8 mouse cellular contexts compared by ENCODE assay signal in genomic region chr12:103367620-103368325, GRCm38 (mm10). TPM values are rescaled to one million over a fixed set of nuclear protein-coding genes. Genes with fewer than 3 reads are reported as not detected.
A peak's percentile ranks its signal among the peaks of the same experiment; 100 is the strongest.
DNase-seq lines count a peak whose midpoint lies in the region; ATAC-seq and TF ChIP-seq lines count a peak whose summit lies in the region.

No protein-coding gene starts in this region.

- H3K4me3 ChIP-seq in embryonic facial prominence, embryonic 13.5 days: no peak overlapping the region
- no peak overlapping the region for H3K4me3 ChIP-seq in kidney, adult 2 months (ENCODE audit: insufficient read depth, low read depth, low read length)
- peak overlapping the region; percentile 7; the same call in 1 of the 2 replicates for H3K4me3 ChIP-seq in liver, embryonic 11.5 days (ENCODE audit: low read depth, low read length)
- H3K4me3 ChIP-seq in testis, adult 2 months (ENCODE audit: control insufficient read depth, low read depth, low read length): peak overlapping the region; percentile 41

- peak overlapping the region; percentile 35 for H3K4me2 ChIP-seq in embryonic facial prominence, embryonic 13.5 days
- H3K4me2 ChIP-seq in liver, embryonic 11.5 days: peak overlapping the region; percentile 59

- peaks cover 7% of the 10 kb centered on the region; the same call in 1 of the 2 replicates for H3K27me3 ChIP-seq in embryonic facial prominence, embryonic 13.5 days
- H3K27me3 ChIP-seq in kidney, adult 2 months (replicated peaks; ENCODE audit: control insufficient read depth, insufficient read depth, low read length): no peaks in the 10 kb centered on the region
- H3K27me3 ChIP-seq in liver, embryonic 11.5 days (replicated peaks; ENCODE audit: control insufficient read depth, insufficient read depth, low read length): 0 out of 2 replicates have a peak, but pooled peaks cover 2% of the 10 kb centered on the region
- H3K27me3 ChIP-seq in testis, adult 2 months (ENCODE audit: control insufficient read depth, insufficient read depth, low read length): no peaks in the 10 kb centered on the region

- no peak for TF ChIP-seq POLR2A in kidney, adult 2 months (IDR thresholded peaks at IDR 0.05; ENCODE audit: low read depth, low read length)
- no peak for TF ChIP-seq POLR2A in testis, adult 2 months (IDR thresholded peaks at IDR 0.05; ENCODE audit: control insufficient read depth, low read depth, low read length)

- H3K9ac ChIP-seq in embryonic facial prominence, embryonic 13.5 days: no peak overlapping the region
- H3K9ac ChIP-seq in liver, embryonic 11.5 days (ENCODE audit: low read depth, low read length): no peak overlapping the region

- no peaks in the 10 kb centered on the region for H3K9me3 ChIP-seq in embryonic facial prominence, embryonic 13.5 days
- no peaks in the 10 kb centered on the region for H3K9me3 ChIP-seq in liver, embryonic 11.5 days (ENCODE audit: control insufficient read depth, low read length)

- WGBS in embryonic facial prominence, embryonic 13.5 days: 21% methylated on average over 18 of the region's 18 CpGs
- WGBS in kidney, adult 2 months: 17% methylated on average over 18 of the region's 18 CpGs
- 15% methylated on average over 18 of the region's 18 CpGs for WGBS in liver, embryonic 11.5 days

- peak; percentile 57 for TF ChIP-seq CTCF in kidney, adult 2 months (conservative IDR thresholded peaks at IDR 0.05; ENCODE audit: insufficient read depth, insufficient read length, low read depth, low read length)
- peak; percentile 74 for TF ChIP-seq CTCF in testis, adult 2 months (IDR thresholded peaks at IDR 0.05; ENCODE audit: control insufficient read depth, insufficient read depth, insufficient replicate concordance, low read depth, low read length)

- peak; percentile 59 for DNase-seq in A20 (ENCODE audit: low read depth, low spot score)
- peak; percentile 64 for DNase-seq in adrenal gland, adult 2 months
- peak; percentile 72 to 79 for DNase-seq in heart, adult 9 months (ENCODE audit: low spot score in 2 of 2)
- DNase-seq in kidney, adult 2 months: peak; percentile 46
- DNase-seq in liver, embryonic 11.5 days (ENCODE audit: low spot score): peak; percentile 79
- DNase-seq in naive thymus-derived CD4-positive, alpha-beta T cell, adult 2 months (ENCODE audit: low read depth): peak; percentile 68

- no peaks in the 10 kb centered on the region for H3K4me1 ChIP-seq in embryonic facial prominence, embryonic 13.5 days
- H3K4me1 ChIP-seq in kidney, adult 2 months (ENCODE audit: control insufficient read depth, insufficient read depth, low read length): no peaks in the 10 kb centered on the region
- H3K4me1 ChIP-seq in liver, embryonic 11.5 days (replicated peaks; ENCODE audit: control insufficient read depth, insufficient read depth, low read length): peaks cover 6% of the 10 kb centered on the region
- H3K4me1 ChIP-seq in testis, adult 2 months (ENCODE audit: control insufficient read depth, insufficient read depth, low read length): peaks cover 18% of the 10 kb centered on the region

- no peaks in the 10 kb centered on the region for H3K36me3 ChIP-seq in embryonic facial prominence, embryonic 13.5 days
- no peaks in the 10 kb centered on the region for H3K36me3 ChIP-seq in kidney, adult 2 months (ENCODE audit: control insufficient read depth, insufficient read depth, low read length)
- H3K36me3 ChIP-seq in liver, embryonic 11.5 days (ENCODE audit: control insufficient read depth, insufficient read depth, low read length): no peaks in the 10 kb centered on the region
- H3K36me3 ChIP-seq in testis, adult 2 months (ENCODE audit: control insufficient read depth, insufficient read depth, low read length): no peaks in the 10 kb centered on the region

- ATAC-seq in embryonic facial prominence, embryonic 13.5 days (ENCODE audit: insufficient number of reproducible peaks, insufficient read depth, low FRiP score, low TSS enrichment, low read depth): no peak
- peak; percentile 70 for ATAC-seq in liver, embryonic 11.5 days (replicated peaks; ENCODE audit: low FRiP score)

- no peak overlapping the region for H3K27ac ChIP-seq in embryonic facial prominence, embryonic 13.5 days
- no peak overlapping the region for H3K27ac ChIP-seq in kidney, adult 2 months (ENCODE audit: insufficient read depth, low read depth, low read length)
- H3K27ac ChIP-seq in liver, embryonic 11.5 days (ENCODE audit: low read depth, low read length): no peak overlapping the region
- H3K27ac ChIP-seq in testis, adult 2 months (ENCODE audit: control insufficient read depth, insufficient read depth, low read depth, low read length): peak overlapping the region; percentile 64

RNA-seq across cellular contexts. Expression of gene Asb2, which starts 12.0 kb away (rescaled TPM):
- 1 to 10 TPM; 1.2 to 2.0 TPM for total RNA-seq in adrenal gland, adult 2 months (2021)
- 6.3 and 8.2 TPM in 2 replicates for polyA plus RNA-seq in adrenal gland, adult 2 months (2012; rRNA removed)
- 0.87 and 1.7 TPM in 2 replicates for polyA plus RNA-seq in embryonic facial prominence, embryonic 13.5 days (2015; fragmentation: Nextera tagmentation; extraction: Ambion mirVana)
- 6.7 and 10.7 TPM in 2 replicates for polyA plus RNA-seq in kidney, adult 2 months (2012; rRNA removed)
- polyA plus RNA-seq in liver, embryonic 11.5 days (2014; fragmentation: Nextera tagmentation; extraction: Ambion mirVana): 1.2 and 2.8 TPM in 2 replicates
- polyA plus RNA-seq in testis, adult 2 months (2012; rRNA removed): 3.6 and 5.1 TPM in 2 replicates

RNA-seq across cellular contexts. Expression of gene Otub2, which starts 20.7 kb away (rescaled TPM):
- total RNA-seq in adrenal gland, adult 2 months (2021): 1 to 10 TPM; 3.0 to 3.8 TPM
- 2.6 and 3.3 TPM in 2 replicates for polyA plus RNA-seq in adrenal gland, adult 2 months (2012; rRNA removed)
- 10.7 and 11.4 TPM in 2 replicates for polyA plus RNA-seq in embryonic facial prominence, embryonic 13.5 days (2015; fragmentation: Nextera tagmentation; extraction: Ambion mirVana)
- 3.9 and 4.0 TPM in 2 replicates for polyA plus RNA-seq in kidney, adult 2 months (2012; rRNA removed)
- 15.9 and 20.2 TPM in 2 replicates for polyA plus RNA-seq in liver, embryonic 11.5 days (2014; fragmentation: Nextera tagmentation; extraction: Ambion mirVana)
- 261 and 268 TPM in 2 replicates for polyA plus RNA-seq in testis, adult 2 months (2012; rRNA removed)

RNA-seq across cellular contexts. Expression of gene 9330161L09Rik, which starts 39.8 kb away (rescaled TPM):
- total RNA-seq in adrenal gland, adult 2 months (2021): 1 to 10 TPM in 1 of 2 experiments, under 1 TPM in 1; 0.98 to 2.2 TPM
- polyA plus RNA-seq in adrenal gland, adult 2 months (2012; rRNA removed): 0.39 and 0.70 TPM in 2 replicates
- polyA plus RNA-seq in embryonic facial prominence, embryonic 13.5 days (2015; fragmentation: Nextera tagmentation; extraction: Ambion mirVana): 0.45 and 0.63 TPM in 2 replicates
- polyA plus RNA-seq in kidney, adult 2 months (2012; rRNA removed): 0.81 and 0.88 TPM in 2 replicates
- 0.25 and 0.80 TPM in 2 replicates for polyA plus RNA-seq in liver, embryonic 11.5 days (2014; fragmentation: Nextera tagmentation; extraction: Ambion mirVana)
- 0.28 and 0.52 TPM in 2 replicates for polyA plus RNA-seq in testis, adult 2 months (2012; rRNA removed)

RNA-seq across cellular contexts. Expression of gene Fam181a, which starts 57.0 kb away (rescaled TPM):
- not detected for total RNA-seq in adrenal gland, adult 2 months (2021)
- 0.22 TPM in 1 of 2 replicates, not detected in the other for polyA plus RNA-seq in adrenal gland, adult 2 months (2012; rRNA removed)
- 0.22 TPM in 1 of 2 replicates, not detected in the other for polyA plus RNA-seq in embryonic facial prominence, embryonic 13.5 days (2015; fragmentation: Nextera tagmentation; extraction: Ambion mirVana)
- 0.05 and 0.08 TPM in 2 replicates for polyA plus RNA-seq in kidney, adult 2 months (2012; rRNA removed)
- not detected in 2 replicates for polyA plus RNA-seq in liver, embryonic 11.5 days (2014; fragmentation: Nextera tagmentation; extraction: Ambion mirVana)
- 98.9 and 105 TPM in 2 replicates for polyA plus RNA-seq in testis, adult 2 months (2012; rRNA removed)

RNA-seq across cellular contexts. Expression of gene Ddx24, which starts 57.9 kb away (rescaled TPM):
- 100 to 1,000 TPM; 116 to 132 TPM for total RNA-seq in adrenal gland, adult 2 months (2021)
- 29.0 and 38.9 TPM in 2 replicates for polyA plus RNA-seq in adrenal gland, adult 2 months (2012; rRNA removed)
- polyA plus RNA-seq in embryonic facial prominence, embryonic 13.5 days (2015; fragmentation: Nextera tagmentation; extraction: Ambion mirVana): 137 and 142 TPM in 2 replicates
- polyA plus RNA-seq in kidney, adult 2 months (2012; rRNA removed): 37.5 and 41.9 TPM in 2 replicates
- polyA plus RNA-seq in liver, embryonic 11.5 days (2014; fragmentation: Nextera tagmentation; extraction: Ambion mirVana): 94.0 and 97.0 TPM in 2 replicates
- polyA plus RNA-seq in testis, adult 2 months (2012; rRNA removed): 47.3 and 49.4 TPM in 2 replicates

Comparison
In these comparisons a context has a peak if more than half of its experiments do, and no peak if none do; other contexts are left out.
1. H3K4me3 ChIP-seq: peak in liver, embryonic 11.5 days (single experiment) and testis, adult 2 months (single experiment); none in embryonic facial prominence, embryonic 13.5 days (single experiment) and kidney, adult 2 months (single experiment).
2. RNA of gene Otub2, which starts 20.7 kb away (polyA plus RNA-seq): 261 to 268 TPM in testis, adult 2 months; 15.9 to 20.2 TPM in liver, embryonic 11.5 days, 10.7 to 11.4 TPM in embryonic facial prominence, embryonic 13.5 days, 3.9 to 4.0 TPM in kidney, adult 2 months and 2.6 to 3.3 TPM in adrenal gland, adult 2 months; every median in the first group is over 10 times any median in the second.
3. Peak in every context shown above with its lines, with median percentiles within 50 percentile points of each other: DNase-seq.